Mouse (Mus musculus) bone marrow macrophage, adult 2 months (primary cell): ENCODE measurements around the gene Fam57b. TPM values are rescaled to one million over a fixed set of nuclear protein-coding genes. Genes with fewer than 3 reads are reported as not detected.

Experiments used
- H3K27ac ChIP-seq: 2 replicates; pipeline ENCODE4 v1.5.1; 2012; ENCODE audit warnings: low read depth, low read length; ENCODE audit not compliant: insufficient read depth
- H3K4me1 ChIP-seq: 2 replicates; pipeline ENCODE4 v1.6.1; 2012; ENCODE audit warnings: low read length; ENCODE audit not compliant: control insufficient read depth, insufficient read depth
- H3K4me3 ChIP-seq: 2 replicates; pipeline ENCODE4 v1.5.1; 2012; ENCODE audit warnings: mild to moderate bottlenecking, low read length, moderate library complexity; ENCODE audit not compliant: insufficient read depth
- CTCF ChIP-seq: IDR thresholded peaks from 2 replicates; pipeline ENCODE4 v1.5.1; 2012; ENCODE audit warnings: low read depth, mild to moderate bottlenecking, low read length, moderate library complexity
- POLR2A ChIP-seq: IDR thresholded peaks from 2 replicates; pipeline ENCODE4 v1.6.1; 2012; ENCODE audit warnings: mild to moderate bottlenecking, low read depth, low read length, borderline replicate concordance
- polyA plus RNA-seq: library from polyadenylated mRNA; stranded (reverse); fragments of >200 nt; gene quantifications from 2 replicates; pipeline ENCODE4 v1.2.4, GENCODE M21; 2012; ENCODE audit not compliant: missing spikeins, insufficient read depth, insufficient read length

The Fam57b gene
- polyA plus RNA-seq, 1 experiment = 0.74 TPM

- no peak for TF ChIP-seq CTCF
- TF ChIP-seq POLR2A = no peak
These were observed 920 bp downstream of the Fam57b start for GRCm38 (mm10) chr7:126798127-126799049.

GRCm38 (mm10) chr7:126799050-126799467 is 1.6 kb downstream of the Fam57b start:
- H3K4me1 ChIP-seq = peaks cover 42% of the 10 kb centered on the region

More at GRCm38 (mm10) chr7:126798127-126799049, 920 bp downstream of the Fam57b start:
- peak overlapping the region; percentile 87 for H3K27ac ChIP-seq
- H3K4me3 ChIP-seq = peak overlapping the region; percentile 74
- H3K4me1 ChIP-seq = peaks cover 37% of the 10 kb centered on the region

GRCm38 (mm10) chr7:126799468-126800268 is 2.2 kb downstream of the Fam57b start:
- peak overlapping the region; percentile 73 for H3K4me3 ChIP-seq
- peaks cover 43% of the 10 kb centered on the region for H3K4me1 ChIP-seq
- H3K27ac ChIP-seq = peak overlapping the region; percentile 89
- TF ChIP-seq CTCF = no peak
- TF ChIP-seq POLR2A = no peak

More at GRCm38 (mm10) chr7:126799050-126799467, 1.6 kb downstream of the Fam57b start:
- Histone ChIP-seq H3K4me3 (peak overlapping the region; percentile 74), H3K27ac (peak overlapping the region; percentile 89)
- peak; percentile 59; the same call in 1 of the 2 replicates for TF ChIP-seq POLR2A
- no peak for TF ChIP-seq CTCF

- Histone ChIP-seq H3K4me1 (peaks cover 40% of the 10 kb centered on the region), H3K4me3 (peak overlapping the region; percentile 73), H3K27ac (peak overlapping the region; percentile 89)
- no peak for TF ChIP-seq POLR2A
- TF ChIP-seq CTCF = no peak
These were observed 3.0 kb downstream of the Fam57b start for GRCm38 (mm10) chr7:126800269-126801056.

GRCm38 (mm10) chr7:126801057-126801422 is 3.6 kb downstream of the Fam57b start:
- H3K4me3 ChIP-seq = no peak overlapping the region
- H3K27ac ChIP-seq = no peak overlapping the region
- H3K4me1 ChIP-seq = peaks cover 38% of the 10 kb centered on the region
- TF ChIP-seq POLR2A (no peak), CTCF (no peak)

GRCm38 (mm10) chr7:126802134-126802889 is 4.8 kb downstream of the Fam57b start:
- Histone ChIP-seq H3K4me1 (peaks cover 38% of the 10 kb centered on the region), H3K4me3 (no peak overlapping the region), H3K27ac (peak overlapping the region; percentile 28)
- TF ChIP-seq POLR2A (no peak), CTCF (no peak)

GRCm38 (mm10) chr7:126803181-126803580 is 5.7 kb downstream of the Fam57b start:
- no peak overlapping the region for H3K4me3 ChIP-seq
- peaks cover 43% of the 10 kb centered on the region for H3K4me1 ChIP-seq
- H3K27ac ChIP-seq = peak overlapping the region; percentile 22
- no peak for TF ChIP-seq POLR2A
- TF ChIP-seq CTCF = no peak

- no peak overlapping the region for H3K4me3 ChIP-seq
- H3K27ac ChIP-seq = no peak overlapping the region; the same call in 1 of the 2 replicates
- peaks cover 43% of the 10 kb centered on the region for H3K4me1 ChIP-seq
- TF ChIP-seq CTCF (no peak), POLR2A (no peak)
These were observed 6.3 kb downstream of the Fam57b start for GRCm38 (mm10) chr7:126803751-126804150.
